Mouse (Mus musculus): ENCODE measurements around the gene Tbc1d30.

GRCm38 (mm10) chr10:121364306-121364705 is 13.2 kb upstream of the Tbc1d30 start:
- no peak for TF ChIP-seq CTCF (conservative IDR thresholded peaks at IDR 0.05; ENCODE audit: insufficient read depth, insufficient read length, low read depth, low read length)
- no peak for TF ChIP-seq POLR2A (IDR thresholded peaks at IDR 0.05; ENCODE audit: low read depth, low read length)

Data from kidney, adult 2 months (tissue).